Mouse (Mus musculus) olfactory bulb, adult 2 months (tissue): Measurements from ENCODE around the gene Cdca3. TPM values are rescaled to one million over a fixed set of nuclear protein-coding genes. Genes with fewer than 3 reads are reported as not detected.

Experiments used
- H3K27ac ChIP-seq: fragments of 200-500 bp; 2 replicates; pipeline ENCODE4 v1.5.1; 2012; ENCODE audit warnings: low read depth, low read length; ENCODE audit not compliant: insufficient read depth
- H3K4me1 ChIP-seq: fragments of 200-500 bp; 2 replicates; pipeline ENCODE4 v1.6.1; 2012; ENCODE audit warnings: low read length; ENCODE audit not compliant: control insufficient read depth, insufficient read depth
- H3K4me3 ChIP-seq: fragments of 200-500 bp; 2 replicates; pipeline ENCODE4 v1.5.1; 2012; ENCODE audit warnings: mild to moderate bottlenecking, low read depth, low read length, moderate library complexity; ENCODE audit not compliant: insufficient read depth
- CTCF ChIP-seq: fragments of 200-500 bp; IDR thresholded peaks from 2 replicates; pipeline ENCODE4 v1.5.1; 2012; ENCODE audit warnings: low read depth, mild to moderate bottlenecking, low read length, moderate library complexity; ENCODE audit not compliant: insufficient read depth
- POLR2A ChIP-seq: fragments of 200-500 bp; IDR thresholded peaks from 2 replicates; pipeline ENCODE4 v1.6.1; 2012; ENCODE audit warnings: mild to moderate bottlenecking, low read depth, low read length, moderate library complexity; ENCODE audit not compliant: insufficient read depth
- WGBS: fragments of 180-500 bp; shearing (Covaris S2); methylation state at CpG from one replicate; pipeline ENCODE4 v1.1.7; 2018; 5-methylcytosine and 5-hydroxymethylcytosine counted together
- polyA plus RNA-seq: library from polyadenylated mRNA; stranded (reverse); fragments of >200 nt; gene quantifications from 2 replicates; pipeline ENCODE4 v1.2.4, GENCODE M21; 2012; ENCODE audit warnings: low replicate concordance; ENCODE audit not compliant: missing spikeins, insufficient read depth, insufficient read length

Cdca3 gene
- polyA plus RNA-seq, 1 experiment = not detected

DNA sequence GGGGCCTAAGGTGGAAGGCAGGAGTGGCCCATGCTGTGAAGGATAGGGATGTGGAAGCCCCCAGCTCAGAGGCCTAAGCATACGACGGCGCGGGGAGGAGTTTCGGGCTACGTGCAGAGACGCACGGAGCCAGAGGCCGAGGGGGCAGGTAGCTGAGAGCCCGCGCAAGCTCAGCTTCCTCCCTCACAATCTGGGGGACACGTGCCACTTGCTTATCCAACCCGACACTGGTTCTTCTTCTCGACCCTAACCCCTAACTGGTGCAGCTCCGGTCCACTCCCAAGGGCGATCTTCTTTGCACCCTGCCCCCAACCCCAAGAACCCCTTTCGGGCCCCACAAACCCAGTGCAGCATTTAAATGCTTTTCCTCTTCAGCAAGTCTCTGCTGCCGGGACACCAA lies 15.9 kb upstream of the Cdca3 start:
- H3K4me1 ChIP-seq = peaks cover 45% of the 10 kb centered on the region
- peak overlapping the region; percentile 68 for H3K27ac ChIP-seq
- TF ChIP-seq POLR2A (peak; percentile 9; the same call in 1 of the 2 replicates), CTCF (no peak)
- H3K4me3 ChIP-seq = peak overlapping the region; percentile 66
- under 1% methylated on average over 18 of the region's 18 CpGs for WGBS

- TF ChIP-seq POLR2A = peak; percentile 71
- no peak for TF ChIP-seq CTCF
- WGBS = under 1% methylated on average over 22 of the region's 22 CpGs
- H3K4me3 ChIP-seq = peak within 1 kb of the TSS; percentile 66
- H3K27ac ChIP-seq = peak within 1 kb of the TSS; percentile 68
- peaks cover 42% of the 10 kb centered on the region for H3K4me1 ChIP-seq
Measured at GRCm38 (mm10) chr6:124813933-124814332, 15.4 kb upstream of the Cdca3 start, which contains the start of gene Tpi1. TSS of gene Tpi1 (minus strand) at chr6:124814296.

- Histone ChIP-seq H3K27ac (no peak overlapping the region), H3K4me3 (peak overlapping the region; percentile 66), H3K4me1 (peaks cover 37% of the 10 kb centered on the region)
- TF ChIP-seq CTCF (no peak), POLR2A (no peak)
- WGBS = 18% methylated on average over 8 of the region's 8 CpGs
Measured at GRCm38 (mm10) chr6:124814448-124814847, 14.9 kb upstream of the Cdca3 start.

- TF ChIP-seq CTCF = no peak
- no peak for TF ChIP-seq POLR2A
- Histone ChIP-seq H3K4me3 (no peak overlapping the region), H3K27ac (no peak overlapping the region), H3K4me1 (peaks cover 30% of the 10 kb centered on the region)
- 70% methylated on average over 9 of the region's 9 CpGs for WGBS
Measured at GRCm38 (mm10) chr6:124814858-124815774, 14.2 kb upstream of the Cdca3 start.

DNA sequence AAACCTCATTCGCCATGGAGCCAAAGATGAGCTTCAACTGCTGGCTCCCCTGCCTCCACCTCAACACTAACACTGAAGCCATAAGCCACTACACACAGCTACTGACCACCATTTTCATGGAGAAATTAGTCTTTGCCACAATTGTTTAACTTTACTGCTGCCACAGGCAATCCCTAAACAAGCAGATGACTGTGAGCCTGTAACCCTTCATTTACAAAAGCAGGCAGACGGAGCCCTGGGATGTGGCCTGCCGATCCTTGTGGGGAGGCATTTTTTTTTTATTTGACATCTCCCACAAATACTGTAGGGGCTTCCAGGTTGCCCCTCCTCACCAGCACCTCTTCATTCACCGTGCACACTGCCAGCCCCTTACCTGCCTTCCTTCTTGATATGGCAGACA lies 12.7 kb upstream of the Cdca3 start:
- Histone ChIP-seq H3K27ac (no peak overlapping the region), H3K4me3 (no peak overlapping the region), H3K4me1 (peaks cover 28% of the 10 kb centered on the region)
- 86% methylated on average over 4 of the region's 4 CpGs for WGBS
- no peak for TF ChIP-seq CTCF
- no peak for TF ChIP-seq POLR2A

DNA sequence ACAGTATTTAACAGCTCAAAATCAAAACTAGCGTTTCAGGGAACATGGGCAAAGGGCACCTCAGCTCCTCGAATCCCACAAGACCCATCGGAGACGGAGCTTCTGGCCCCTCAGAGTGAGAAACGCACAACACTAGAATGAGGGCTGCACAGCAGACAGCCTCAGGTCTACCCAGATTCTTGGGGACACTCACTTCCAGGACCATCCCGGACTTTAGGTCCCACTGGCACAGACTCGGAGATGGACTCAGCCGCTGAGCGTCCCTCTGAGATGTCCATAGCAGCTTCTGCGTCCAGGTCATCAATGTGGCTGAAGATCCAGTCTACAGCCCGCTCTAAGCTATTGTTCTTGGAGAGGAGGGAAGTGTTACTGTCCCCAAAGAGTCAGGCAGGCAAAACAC lies 12.2 kb upstream of the Cdca3 start:
- Histone ChIP-seq H3K4me1 (peaks cover 22% of the 10 kb centered on the region), H3K4me3 (no peak overlapping the region), H3K27ac (no peak overlapping the region)
- TF ChIP-seq POLR2A (no peak), CTCF (no peak)
- whole genome bisulfite sequencing = 95% methylated on average over 11 of the region's 11 CpGs

- Histone ChIP-seq H3K27ac (no peak overlapping the region), H3K4me1 (peaks cover 18% of the 10 kb centered on the region), H3K4me3 (no peak overlapping the region)
- WGBS = 95% methylated on average over 8 of the region's 8 CpGs
- TF ChIP-seq POLR2A = no peak
- TF ChIP-seq CTCF = no peak
Measured at GRCm38 (mm10) chr6:124817563-124817962, 11.8 kb upstream of the Cdca3 start.

DNA sequence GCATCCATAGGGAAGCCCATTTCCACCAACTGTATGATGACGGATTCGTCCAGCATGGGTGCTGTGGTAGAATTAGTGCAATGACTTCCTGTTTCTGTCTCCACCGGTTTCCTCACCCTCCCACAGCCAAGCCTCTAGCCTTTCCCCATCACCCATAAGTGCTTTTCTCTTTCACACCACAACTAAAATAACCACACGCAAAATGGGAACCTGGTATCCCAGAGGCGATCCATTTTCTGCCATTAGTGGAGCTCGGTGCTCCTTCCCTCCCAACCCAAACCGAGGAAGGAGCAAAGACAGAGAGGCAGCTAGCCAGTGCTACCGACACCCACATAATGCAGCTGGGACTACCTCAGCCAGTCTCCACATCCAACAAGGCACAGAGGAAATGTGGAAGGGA lies 11.4 kb upstream of the Cdca3 start:
- Histone ChIP-seq H3K27ac (no peak overlapping the region), H3K4me3 (no peak overlapping the region), H3K4me1 (peaks cover 14% of the 10 kb centered on the region)
- 74% methylated on average over 8 of the region's 8 CpGs for WGBS
- no peak for TF ChIP-seq POLR2A
- TF ChIP-seq CTCF = no peak

DNA sequence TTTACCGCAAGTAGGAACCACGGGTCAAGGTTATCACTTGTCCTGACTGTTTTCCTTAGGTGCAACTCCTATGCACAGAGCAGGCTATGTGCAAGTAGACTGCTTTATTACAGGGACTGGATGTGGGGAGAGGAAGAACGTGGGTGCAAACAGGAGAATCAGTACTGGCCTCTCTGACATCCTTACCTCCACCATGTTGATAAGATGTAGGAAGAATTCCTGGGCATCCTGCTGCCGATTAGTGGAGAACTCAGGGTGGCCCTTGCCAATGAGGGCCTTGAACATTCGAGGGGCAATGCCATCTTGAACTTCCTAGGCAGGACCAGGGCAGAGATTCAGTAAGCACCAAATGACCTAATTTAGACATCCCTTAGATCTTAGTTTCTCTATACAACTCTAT lies 8.5 kb upstream of the Cdca3 start:
- 94% methylated on average over 5 of the region's 5 CpGs for WGBS
- Histone ChIP-seq H3K4me3 (no peak overlapping the region), H3K27ac (no peak overlapping the region), H3K4me1 (0 out of 2 replicates have a peak, but pooled peaks cover 4% of the 10 kb centered on the region)
- TF ChIP-seq CTCF = no peak
- no peak for TF ChIP-seq POLR2A
